Mouse (Mus musculus) C2C12 (cell line): ENCODE data around the gene Rspo4. TPM values are rescaled to one million over a fixed set of nuclear protein-coding genes. Genes with fewer than 3 reads are reported as not detected.

ENCODE experiments used
- H3K27me3 ChIP-seq: one replicate; pipeline ENCODE4 v1.6.1; 2011; ENCODE audit not compliant: control insufficient read depth, insufficient read depth, insufficient read length
- H3K36me3 ChIP-seq: one replicate; pipeline ENCODE4 v1.6.1; 2011; ENCODE audit not compliant: control insufficient read depth, insufficient read depth
- H3K4me3 ChIP-seq: one replicate; pipeline ENCODE4 v1.5.1; 2011; ENCODE audit warnings: mild to moderate bottlenecking, control low read depth; ENCODE audit not compliant: poor library complexity, insufficient read depth, severe bottlenecking
- H3K79me2 ChIP-seq: one replicate; pipeline ENCODE4 v1.6.1; 2011; ENCODE audit not compliant: control insufficient read depth, insufficient read depth
- H3K79me3 ChIP-seq: one replicate; pipeline ENCODE4 v1.6.1; 2011; ENCODE audit warnings: low read depth, control low read depth
- H3ac ChIP-seq: one replicate; pipeline ENCODE3; 2011; ENCODE audit warnings: low read depth; ENCODE audit not compliant: control insufficient read depth, insufficient read length
- CEBPB ChIP-seq: IDR thresholded peaks from one replicate; pipeline ENCODE4 v1.6.1; 2011; ENCODE audit warnings: low read depth, mild to moderate bottlenecking, control low read depth, moderate library complexity
- CTCF ChIP-seq: IDR thresholded peaks from one replicate; pipeline ENCODE4 v1.5.1; 2011; ENCODE audit not compliant: control insufficient read depth, insufficient read depth, insufficient read length
- FOSL1 ChIP-seq: IDR thresholded peaks from one replicate; pipeline ENCODE4 v1.8.0; 2011; ENCODE audit warnings: mild to moderate bottlenecking, low read length; ENCODE audit not compliant: poor library complexity, insufficient read depth, severe bottlenecking
- MAX ChIP-seq: IDR thresholded peaks from one replicate; pipeline ENCODE4 v1.6.1; 2011; ENCODE audit warnings: mild to moderate bottlenecking, control low read depth
- MYOD1 ChIP-seq: IDR thresholded peaks from one replicate; pipeline ENCODE4 v1.6.1; 2011; ENCODE audit warnings: low read depth; ENCODE audit not compliant: control insufficient read depth, insufficient read length
- MYOG ChIP-seq: IDR thresholded peaks from one replicate; pipeline ENCODE4 v1.6.1; 2011; ENCODE audit not compliant: control insufficient read depth, insufficient read length; ENCODE audit errors: extremely low read depth
- USF1 ChIP-seq: IDR thresholded peaks from one replicate; pipeline ENCODE4 v1.6.1; 2011; ENCODE audit warnings: low read depth, mild to moderate bottlenecking, control low read depth, moderate library complexity
- polyA plus RNA-seq: library from polyadenylated mRNA; unstranded; fragments of >200 nt; fragmentation: generic; extraction: Trizol; gene quantifications from one replicate; pipeline ENCODE4 v1.2.1, GENCODE M21; 2012; ENCODE audit warnings: missing spikeins

Gene Rspo4
- polyA plus RNA-seq, 1 experiment = not detected

DNA sequence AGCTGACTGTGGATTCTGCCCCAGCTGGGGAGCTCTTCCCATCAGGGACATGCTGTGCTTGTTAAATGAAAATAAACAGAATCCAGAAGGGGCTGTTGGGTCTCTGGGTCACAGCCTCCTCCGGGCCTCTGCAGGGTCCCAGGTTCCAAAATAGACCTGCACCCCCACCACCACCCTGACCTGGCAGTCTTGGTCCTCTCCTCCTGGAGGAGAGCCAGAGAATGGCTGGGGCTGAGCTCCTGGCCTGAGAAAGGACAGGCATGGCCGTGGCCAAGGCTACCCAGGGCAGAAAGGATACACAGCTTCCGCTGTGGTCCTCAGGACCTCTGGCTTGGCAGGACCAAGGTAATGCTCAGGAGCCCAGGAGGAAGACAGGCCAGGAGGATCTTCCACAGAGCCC lies 61.9 kb downstream of the Rspo4 start:
- Histone ChIP-seq H3K27me3 (peaks cover 8% of the 10 kb centered on the region), H3K79me3 (no peaks in the 10 kb centered on the region), H3K79me2 (no peaks in the 10 kb centered on the region), H3ac (no peak overlapping the region), H3K36me3 (no peaks in the 10 kb centered on the region), H3K4me3 (no peak overlapping the region)
- TF ChIP-seq MYOG (no peak), MYOD1 (no peak), CEBPB (no peak), MAX (no peak), FOSL1 (no peak), CTCF (no peak)

DNA sequence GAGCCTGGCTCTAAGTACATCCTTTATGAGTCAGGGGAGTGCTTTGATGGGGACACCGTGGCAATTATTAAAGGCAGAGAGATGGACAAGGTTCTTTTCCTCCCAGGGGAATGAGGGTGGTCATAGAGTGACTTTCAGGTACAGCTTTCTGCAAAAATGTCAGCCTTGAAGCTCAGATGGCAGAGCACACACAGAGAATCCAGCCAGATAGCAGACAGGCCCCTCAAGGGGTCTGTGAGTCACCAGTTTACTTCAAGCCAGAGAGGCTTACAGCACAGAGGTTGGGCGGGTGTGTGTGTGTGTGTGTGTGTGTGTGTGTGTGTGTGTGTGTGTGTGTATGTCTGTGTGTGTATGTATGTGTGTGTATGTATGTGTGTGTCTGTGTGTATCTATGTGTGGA lies 64.3 kb downstream of the Rspo4 start:
- Histone ChIP-seq H3K79me2 (no peaks in the 10 kb centered on the region), H3ac (no peak overlapping the region), H3K36me3 (no peaks in the 10 kb centered on the region), H3K27me3 (peaks cover 10% of the 10 kb centered on the region), H3K4me3 (no peak overlapping the region), H3K79me3 (no peaks in the 10 kb centered on the region)
- no peak for TF ChIP-seq MAX
- TF ChIP-seq CEBPB = no peak
- no peak for TF ChIP-seq CTCF
- no peak for TF ChIP-seq MYOG
- TF ChIP-seq USF1 = no peak
- no peak for TF ChIP-seq FOSL1
- no peak for TF ChIP-seq MYOD1

DNA sequence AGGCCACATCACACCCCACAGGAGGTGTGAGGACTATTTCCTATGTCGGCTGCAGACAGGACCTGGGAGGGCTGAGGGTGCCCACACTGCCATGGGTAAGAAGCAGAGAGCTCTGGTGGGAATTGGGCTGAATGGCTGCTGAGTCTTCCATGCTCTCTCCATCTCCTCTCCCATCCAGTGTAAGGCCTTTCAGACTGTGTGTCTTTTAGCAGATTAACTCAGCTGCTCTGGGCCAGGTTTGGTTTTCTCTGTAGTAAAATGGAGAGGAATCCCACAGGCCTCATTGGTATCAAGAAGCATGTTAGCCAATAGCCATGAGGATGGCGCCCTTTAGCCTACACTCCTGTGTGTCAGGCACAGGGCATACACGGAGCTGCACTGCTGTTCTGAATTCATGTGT lies 66.7 kb downstream of the Rspo4 start:
- H3K4me3 ChIP-seq = no peak overlapping the region
- no peaks in the 10 kb centered on the region for H3K36me3 ChIP-seq
- H3K79me2 ChIP-seq = no peaks in the 10 kb centered on the region
- TF ChIP-seq CEBPB (no peak), CTCF (no peak), MYOD1 (no peak), USF1 (no peak), MAX (no peak), FOSL1 (no peak), MYOG (no peak)
- peaks cover 10% of the 10 kb centered on the region for H3K27me3 ChIP-seq
- no peaks in the 10 kb centered on the region for H3K79me3 ChIP-seq
- H3ac ChIP-seq = no peak overlapping the region

DNA sequence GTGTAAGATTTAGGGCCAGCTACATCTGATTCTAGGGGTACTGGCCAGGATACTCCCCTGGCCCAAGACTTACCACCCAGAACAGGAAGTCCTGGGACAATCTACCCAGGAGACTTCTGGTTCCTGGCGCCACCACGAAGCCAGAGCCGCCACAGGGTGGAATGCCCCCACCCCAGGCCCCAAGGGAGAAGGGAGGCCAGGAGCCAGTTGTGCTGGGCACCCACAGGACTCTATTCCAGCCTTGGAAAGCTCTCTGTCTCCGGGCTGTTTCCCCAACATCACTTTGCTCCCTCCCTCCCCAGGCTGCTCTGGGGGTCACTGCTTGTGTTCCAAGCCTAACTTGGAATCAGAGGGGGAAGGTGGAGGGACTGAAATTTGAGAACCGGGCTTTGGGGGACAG lies 67.8 kb downstream of the Rspo4 start:
- TF ChIP-seq FOSL1 (no peak), MAX (no peak)
- no peaks in the 10 kb centered on the region for H3K79me3 ChIP-seq
- no peak overlapping the region for H3ac ChIP-seq
- no peaks in the 10 kb centered on the region for H3K79me2 ChIP-seq
- H3K36me3 ChIP-seq = no peaks in the 10 kb centered on the region
- H3K4me3 ChIP-seq = no peak overlapping the region
- H3K27me3 ChIP-seq = peaks cover 12% of the 10 kb centered on the region

DNA sequence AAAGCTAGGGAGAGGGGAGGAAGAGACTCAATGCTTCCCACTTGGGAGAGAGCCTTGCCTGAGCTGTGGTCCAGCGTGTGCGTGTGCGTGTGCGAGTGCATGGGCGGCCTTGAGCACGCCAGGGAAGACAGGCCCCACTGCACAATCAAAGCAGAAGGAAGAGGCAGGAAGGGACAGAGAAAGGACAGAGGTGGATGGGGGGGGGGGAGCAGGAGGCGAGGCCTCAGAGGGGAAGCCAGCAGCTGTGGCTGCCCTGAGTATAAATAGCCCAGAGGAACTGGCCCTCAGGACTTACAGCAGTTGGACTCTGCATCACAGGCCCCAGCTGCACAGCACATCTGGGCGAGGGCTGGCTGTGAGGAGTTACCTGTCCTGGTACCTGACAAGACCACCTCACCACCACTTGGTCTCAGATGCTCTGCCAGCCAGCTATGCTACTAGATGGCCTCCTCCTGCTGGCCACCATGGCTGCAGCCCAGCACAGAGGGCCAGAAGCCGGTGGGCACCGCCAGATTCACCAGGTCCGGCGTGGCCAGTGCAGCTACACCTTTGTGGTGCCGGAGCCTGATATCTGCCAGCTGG lies 68.3 kb downstream of the Rspo4 start, which contains the start of gene Angpt4:
Gene Angpt4, plus strand, starts transcription at position 292 of the 582 bp plus-strand sequence.
- no peaks in the 10 kb centered on the region for H3K79me2 ChIP-seq
- peaks cover 13% of the 10 kb centered on the region for H3K27me3 ChIP-seq
- no peak within 1 kb of the TSS for H3ac ChIP-seq
- no peaks in the 10 kb centered on the region for H3K36me3 ChIP-seq
- TF ChIP-seq MAX (no peak), CEBPB (no peak), CTCF (no peak)
- H3K79me3 ChIP-seq = no peaks in the 10 kb centered on the region
- H3K4me3 ChIP-seq = no peak within 1 kb of the TSS

DNA sequence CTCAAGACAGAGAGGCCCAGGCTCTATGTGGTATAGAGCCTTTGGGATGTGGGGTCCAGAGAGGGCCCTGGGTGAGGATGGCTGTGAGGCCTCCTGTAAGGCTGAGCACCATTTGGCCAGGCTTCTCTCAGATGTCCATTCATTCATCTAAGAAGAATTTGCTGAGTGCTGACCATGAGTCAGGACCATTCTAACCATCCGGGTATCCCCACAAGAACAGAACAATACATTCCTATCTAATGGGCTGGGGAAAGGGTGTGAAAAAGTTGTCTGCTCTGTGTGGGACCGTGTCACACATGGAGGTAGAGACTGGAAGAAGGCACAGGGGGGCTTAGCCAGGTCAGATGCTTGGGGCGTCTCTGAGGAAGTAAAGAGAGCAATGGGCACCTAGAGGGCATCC lies 69.0 kb downstream of the Rspo4 start:
- peaks cover 13% of the 10 kb centered on the region for H3K27me3 ChIP-seq
- H3K79me2 ChIP-seq = no peaks in the 10 kb centered on the region
- no peak overlapping the region for H3K4me3 ChIP-seq
- no peaks in the 10 kb centered on the region for H3K36me3 ChIP-seq
- no peaks in the 10 kb centered on the region for H3K79me3 ChIP-seq
- H3ac ChIP-seq = no peak overlapping the region
- no peak for TF ChIP-seq USF1
- TF ChIP-seq MAX = no peak
- no peak for TF ChIP-seq CEBPB
- TF ChIP-seq MYOD1 = no peak
- TF ChIP-seq MYOG = no peak
- no peak for TF ChIP-seq CTCF
- TF ChIP-seq FOSL1 = no peak

DNA sequence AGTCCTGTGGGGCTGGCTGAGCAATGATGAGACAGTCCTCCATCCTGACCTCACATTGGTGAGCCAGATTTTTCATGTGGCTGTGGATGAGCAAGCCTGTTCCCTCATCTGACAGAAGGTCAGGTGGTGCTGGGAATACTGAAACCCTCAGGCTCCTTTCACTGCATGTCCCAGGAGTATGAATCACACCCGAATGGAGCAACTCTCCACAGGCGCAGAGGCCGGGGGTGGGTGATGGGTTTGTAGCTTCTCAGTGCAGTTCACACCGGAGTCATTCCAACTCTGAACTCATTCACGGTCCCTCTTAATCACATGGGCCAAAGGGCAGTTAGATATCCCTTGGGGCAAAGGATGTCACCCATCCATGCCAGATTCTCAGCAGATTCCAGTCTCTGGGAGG lies 71.4 kb downstream of the Rspo4 start:
- H3K4me3 ChIP-seq = no peak overlapping the region
- H3ac ChIP-seq = no peak overlapping the region
- no peaks in the 10 kb centered on the region for H3K79me2 ChIP-seq
- H3K27me3 ChIP-seq = peaks cover 13% of the 10 kb centered on the region
- no peaks in the 10 kb centered on the region for H3K79me3 ChIP-seq
- H3K36me3 ChIP-seq = no peaks in the 10 kb centered on the region
- TF ChIP-seq CEBPB (no peak), CTCF (no peak), USF1 (no peak), MYOG (no peak), MAX (no peak), MYOD1 (no peak), FOSL1 (no peak)
